Mouse (Mus musculus): ENCODE data around the gene Ppcdc. TPM values are rescaled to one million over a fixed set of nuclear protein-coding genes. Genes with fewer than 3 reads are reported as not detected.
A peak's percentile ranks its signal among the peaks of the same experiment; 100 is the strongest.
"Not testable (repeated sequence)": the region's sequence is repeated elsewhere in the genome, so short reads cannot be mapped to it uniquely, and the experiment has no call there.

Gene Ppcdc
- polyA plus RNA-seq, 3 experiments from 2014 or later, result 65.2 to 228 (median 153) TPM

GRCm38 (mm10) chr9:57427937-57428336 lies 12.0 kb downstream of the Ppcdc start:
- ATAC-seq, result no peak

GRCm38 (mm10) chr9:57427123-57427522 lies 12.8 kb downstream of the Ppcdc start:
- ATAC-seq, result not testable (repeated sequence)

- ATAC-seq, result no peak
Measured at GRCm38 (mm10) chr9:57425116-57425515, 14.8 kb downstream of the Ppcdc start.

- no peak for ATAC-seq
Measured at GRCm38 (mm10) chr9:57424066-57424465, 15.9 kb downstream of the Ppcdc start.

GRCm38 (mm10) chr9:57421688-57422111 lies 18.2 kb downstream of the Ppcdc start:
- no peak for ATAC-seq

- peak; percentile 97 for ATAC-seq
Measured at GRCm38 (mm10) chr9:57421121-57421571, 18.8 kb downstream of the Ppcdc start.

GRCm38 (mm10) chr9:57420321-57421120 lies 19.4 kb downstream of the Ppcdc start:
- ATAC-seq, result peak; percentile 13

GRCm38 (mm10) chr9:57419521-57420267 lies 20.2 kb downstream of the Ppcdc start:
- no peak for ATAC-seq

GRCm38 (mm10) chr9:57417341-57417740 lies 22.6 kb downstream of the Ppcdc start:
- no peak for ATAC-seq

- ATAC-seq, result peak; percentile 57
Measured at GRCm38 (mm10) chr9:57407120-57407905, 32.6 kb downstream of the Ppcdc start.

- ATAC-seq, result no peak
Measured at GRCm38 (mm10) chr9:57406395-57406794, 33.5 kb downstream of the Ppcdc start.

- peak; percentile 84 for ATAC-seq
Measured at GRCm38 (mm10) chr9:57404036-57404435, 35.9 kb downstream of the Ppcdc start.

- ATAC-seq, result no peak
Measured at GRCm38 (mm10) chr9:57402318-57403251, 37.3 kb downstream of the Ppcdc start.

- no peak for ATAC-seq
Measured at GRCm38 (mm10) chr9:57398773-57399172, 41.2 kb downstream of the Ppcdc start.

GRCm38 (mm10) chr9:57392892-57393291 lies 47.0 kb downstream of the Ppcdc start:
- no peak for ATAC-seq

- no peak for ATAC-seq
Measured at GRCm38 (mm10) chr9:57390869-57391268, 49.1 kb downstream of the Ppcdc start.

- ATAC-seq, result no peak
Measured at GRCm38 (mm10) chr9:57389131-57389530, 50.8 kb downstream of the Ppcdc start.

- ATAC-seq, result no peak
Measured at GRCm38 (mm10) chr9:57386926-57387325, 53.0 kb downstream of the Ppcdc start.

GRCm38 (mm10) chr9:57384621-57385020 lies 55.3 kb downstream of the Ppcdc start:
- ATAC-seq, result no peak

- ATAC-seq, result no peak
Measured at GRCm38 (mm10) chr9:57360999-57361398, 78.9 kb downstream of the Ppcdc start.

GRCm38 (mm10) chr9:57354377-57355183 lies 85.3 kb downstream of the Ppcdc start:
- no peak for ATAC-seq
